Mouse (Mus musculus) MEL (cell line): Measurements from ENCODE around the gene Ovol3. TPM values are rescaled to one million over a fixed set of nuclear protein-coding genes. Genes with fewer than 3 reads are reported as not detected.

ENCODE experiments used
- DNase-seq: peaks from one replicate; pipeline ENCODE4 v3.0.0; 2011; ENCODE audit warnings: low read depth, low spot score
- H3K27ac ChIP-seq: 2 replicates; pipeline ENCODE4 v1.5.1; 2012; ENCODE audit warnings: low read depth, mild to moderate bottlenecking, control low read depth, low read length, moderate library complexity; ENCODE audit not compliant: control insufficient read depth
- H3K27me3 ChIP-seq, 2 experiments: fragments of 150-350 bp in 1 of 2; sonication (generic) in 1 of 2; 2 replicates each; pipeline ENCODE4 v1.6.1; 2012; ENCODE audit warnings: low read length in 2 of 2, mild to moderate bottlenecking in 2 of 2, improper control_type of control experiment in 1 of 2, moderate library complexity in 1 of 2; ENCODE audit not compliant: insufficient read depth in 2 of 2, control insufficient read depth in 1 of 2
- H3K36me3 ChIP-seq, 2 experiments: 2 replicates each; pipeline ENCODE4 v1.6.1; 2012 to 2014; ENCODE audit warnings: low read length in 2 of 2, improper control_type of control experiment in 1 of 2, inconsistent platforms in 1 of 2, mild to moderate bottlenecking in 1 of 2; ENCODE audit not compliant: insufficient read depth in 2 of 2, control insufficient read depth in 1 of 2
- H3K4me1 ChIP-seq, 2 experiments: fragments of 150-350 bp in 1 of 2; sonication (generic) in 1 of 2; 2 replicates each; pipeline ENCODE4 v1.6.1; 2012; ENCODE audit warnings: low read length in 2 of 2, improper control_type of control experiment in 1 of 2, mild to moderate bottlenecking in 1 of 2; ENCODE audit not compliant: insufficient read depth in 2 of 2, control insufficient read depth in 1 of 2
- H3K4me3 ChIP-seq, 2 experiments: fragments of 150-350 bp in 1 of 2; sonication (generic) in 1 of 2; 2 replicates each; pipeline ENCODE4 v1.5.1; 2012; ENCODE audit warnings: low read depth in 2 of 2, low read length in 2 of 2, mild to moderate bottlenecking in 2 of 2, moderate library complexity in 2 of 2, control low read depth in 1 of 2, improper control_type of control experiment in 1 of 2; ENCODE audit not compliant: control insufficient read depth in 1 of 2, insufficient read depth in 1 of 2
- H3K79me2 ChIP-seq: 2 replicates; pipeline ENCODE4 v1.6.1; 2012; ENCODE audit warnings: mild to moderate bottlenecking, low read length, moderate library complexity; ENCODE audit not compliant: control insufficient read depth, poor library complexity, insufficient read depth
- H3K9ac ChIP-seq: 2 replicates; pipeline ENCODE4 v1.6.1; 2012; ENCODE audit warnings: low read depth, mild to moderate bottlenecking, control low read depth, low read length, moderate library complexity; ENCODE audit not compliant: control insufficient read depth, poor library complexity, severe bottlenecking
- H3K9me3 ChIP-seq: fragments of 150-350 bp; sonication (generic); replicated peaks from 2 replicates; pipeline ENCODE4 v1.6.1; 2012; ENCODE audit warnings: mild to moderate bottlenecking, low read length, improper control_type of control experiment, moderate library complexity; ENCODE audit not compliant: insufficient read depth
- BHLHE40 ChIP-seq: IDR thresholded peaks from 2 replicates; pipeline ENCODE4 v1.6.1; 2012; ENCODE audit warnings: low read depth, mild to moderate bottlenecking, inconsistent platforms, low read length, improper control_type of control experiment, borderline replicate concordance
- CHD1 ChIP-seq: IDR thresholded peaks from 2 replicates; pipeline ENCODE4 v1.6.1; 2012; ENCODE audit warnings: low read depth, mild to moderate bottlenecking, inconsistent platforms, low read length, improper control_type of control experiment
- CHD2 ChIP-seq: IDR thresholded peaks from 2 replicates; pipeline ENCODE4 v1.6.1; 2011; ENCODE audit warnings: low read length, improper control_type of control experiment
- CTCF ChIP-seq, 3 experiments: IDR thresholded peaks in 2 of 3; conservative IDR thresholded peaks in 1 of 3; 2 replicates each; pipeline ENCODE4 v1.5.1; 2011 to 2012; ENCODE audit warnings: low read length in 3 of 3, low read depth in 2 of 3, mild to moderate bottlenecking in 2 of 3, improper control_type of control experiment in 1 of 3, inconsistent platforms in 1 of 3, mixed read lengths in 1 of 3, moderate library complexity in 1 of 3; ENCODE audit not compliant: control insufficient read depth in 1 of 3, insufficient read depth in 1 of 3, poor library complexity in 1 of 3, severe bottlenecking in 1 of 3
- GATA1 ChIP-seq: IDR thresholded peaks from 2 replicates; pipeline ENCODE4 v1.6.1; 2011; ENCODE audit warnings: low read depth, low read length, improper control_type of control experiment
- HCFC1 ChIP-seq: IDR thresholded peaks from 2 replicates; pipeline ENCODE4 v1.6.1; 2012; ENCODE audit warnings: low read depth, mild to moderate bottlenecking, inconsistent platforms, low read length, improper control_type of control experiment, moderate library complexity
- KAT2A ChIP-seq: conservative IDR thresholded peaks from 2 replicates; pipeline ENCODE4 v1.6.1; 2012; ENCODE audit warnings: low read depth, low read length, improper control_type of control experiment, inconsistent platforms
- MAX ChIP-seq: IDR thresholded peaks from 2 replicates; pipeline ENCODE4 v1.6.1; 2011; ENCODE audit warnings: low read length, improper control_type of control experiment
- MAZ ChIP-seq: IDR thresholded peaks from 2 replicates; pipeline ENCODE4 v1.6.1; 2012; ENCODE audit warnings: low read depth, mild to moderate bottlenecking, inconsistent platforms, low read length, improper control_type of control experiment
- MXI1 ChIP-seq: IDR thresholded peaks from 2 replicates; pipeline ENCODE4 v1.6.1; 2011; ENCODE audit warnings: mild to moderate bottlenecking, low read depth, low read length, improper control_type of control experiment
- MYB ChIP-seq: IDR thresholded peaks from 2 replicates; pipeline ENCODE4 v1.6.1; 2011; ENCODE audit warnings: mild to moderate bottlenecking, low read depth, low read length, improper control_type of control experiment
- MYC ChIP-seq: IDR thresholded peaks from 2 replicates; pipeline ENCODE4 v1.6.1; 2011; ENCODE audit warnings: low read depth, mild to moderate bottlenecking, low read length, improper control_type of control experiment, moderate library complexity
- NELFE ChIP-seq: IDR thresholded peaks from 2 replicates; pipeline ENCODE4 v1.6.1; 2011; ENCODE audit warnings: low read depth, low read length, improper control_type of control experiment
- POLR2A ChIP-seq, 2 experiments: IDR thresholded peaks; 2 replicates each; pipeline ENCODE4 v1.6.1; 2011 to 2012; ENCODE audit warnings: low read length in 2 of 2, mild to moderate bottlenecking in 2 of 2, control low read depth in 1 of 2, improper control_type of control experiment in 1 of 2, low read depth in 1 of 2, moderate library complexity in 1 of 2; ENCODE audit not compliant: control insufficient read depth in 1 of 2, insufficient read depth in 1 of 2, poor library complexity in 1 of 2
- POLR2AphosphoS2 ChIP-seq: IDR thresholded peaks from 2 replicates; pipeline ENCODE4 v1.6.1; 2011; ENCODE audit warnings: low read length, improper control_type of control experiment
- RAD21 ChIP-seq: IDR thresholded peaks from 2 replicates; pipeline ENCODE4 v1.6.1; 2011; ENCODE audit warnings: mild to moderate bottlenecking, low read depth, low read length, improper control_type of control experiment
- RCOR1 ChIP-seq: IDR thresholded peaks from 2 replicates; pipeline ENCODE4 v1.6.1; 2012; ENCODE audit warnings: low read depth, mild to moderate bottlenecking, inconsistent platforms, low read length, improper control_type of control experiment
- SIN3A ChIP-seq: IDR thresholded peaks from 2 replicates; pipeline ENCODE4 v1.6.1; 2012; ENCODE audit warnings: low read length, improper control_type of control experiment, inconsistent platforms
- SMC3 ChIP-seq: IDR thresholded peaks from 2 replicates; pipeline ENCODE4 v1.6.1; 2011; ENCODE audit warnings: low read depth, low read length, improper control_type of control experiment
- TBP ChIP-seq: IDR thresholded peaks from 2 replicates; pipeline ENCODE4 v1.8.0; 2011; ENCODE audit warnings: low read depth, low read length, improper control_type of control experiment
- TCF12 ChIP-seq: IDR thresholded peaks from 2 replicates; pipeline ENCODE4 v1.6.1; 2014; ENCODE audit warnings: low read depth, mild to moderate bottlenecking, inconsistent platforms, low read length, improper control_type of control experiment, moderate library complexity
- UBTF ChIP-seq: IDR thresholded peaks from 2 replicates; pipeline ENCODE4 v1.6.1; 2012; ENCODE audit warnings: low read depth, mild to moderate bottlenecking, inconsistent platforms, low read length, improper control_type of control experiment, moderate library complexity, borderline replicate concordance; ENCODE audit not compliant: insufficient read depth
- USF1 ChIP-seq: IDR thresholded peaks from 2 replicates; pipeline ENCODE4 v1.6.1; 2014; ENCODE audit warnings: low read depth, mild to moderate bottlenecking, inconsistent platforms, low read length, improper control_type of control experiment, moderate library complexity
- ZC3H11A ChIP-seq: IDR thresholded peaks from 2 replicates; pipeline ENCODE4 v1.6.1; 2012; ENCODE audit warnings: low read depth, mild to moderate bottlenecking, inconsistent platforms, low read length, improper control_type of control experiment
- ZNF384 ChIP-seq: IDR thresholded peaks from 2 replicates; pipeline ENCODE4 v1.6.1; 2012; ENCODE audit warnings: low read depth, mild to moderate bottlenecking, inconsistent platforms, low read length, improper control_type of control experiment
- polyA plus RNA-seq, 2 experiments: library from polyadenylated mRNA; stranded (reverse) in 1 of 2; unstranded in 1 of 2; fragments of >175 nt in 1 of 2; fragments of >200 nt in 1 of 2; gene quantifications; 2 replicates each; pipeline versions ENCODE4 v1.2.1 to v1.2.4; 2012; ENCODE audit warnings: low replicate concordance in 2 of 2, low read depth in 1 of 2; ENCODE audit not compliant: insufficient read length in 2 of 2, insufficient read depth in 1 of 2, missing spikeins in 1 of 2
- total RNA-seq: library from RNA; depleted of rRNA; stranded (reverse); fragments of 300-350 nt; gene quantifications from 2 replicates; pipeline ENCODE4 v1.2.3, GENCODE M21; 2012

The Ovol3 gene
- total and polyA plus RNA-seq, 3 experiments, result 0.17 TPM; not detected in 2

DNA sequence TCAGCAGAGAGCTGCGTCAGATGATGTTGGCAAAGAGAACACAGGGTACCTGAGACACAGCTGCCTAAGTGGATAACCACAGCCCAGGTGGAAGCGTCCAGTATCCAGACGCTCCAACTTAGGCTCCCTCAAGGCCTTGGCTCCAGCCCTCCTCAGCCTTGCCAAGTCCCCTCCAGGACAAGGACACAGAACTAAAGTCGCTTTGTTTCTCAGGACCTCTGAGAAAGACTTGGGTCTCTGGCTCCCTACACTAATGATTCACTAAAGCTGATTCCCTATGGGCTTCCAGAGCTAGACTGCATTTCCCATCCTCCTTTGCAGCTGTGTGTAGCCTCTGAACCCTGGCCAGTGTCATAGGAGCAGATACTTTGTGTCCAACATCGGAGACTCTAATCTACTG is 35.3 kb downstream of the Ovol3 start:
- Histone ChIP-seq H3K4me3 (no peak overlapping the region), H3K9ac (no peak overlapping the region), H3K9me3 (no peaks in the 10 kb centered on the region), H3K4me1 (peaks cover 0 to 15% of the 10 kb centered on the region in 2 experiments; a peak in 3 of 4 replicates), H3K79me2 (no peaks in the 10 kb centered on the region), H3K27ac (no peak overlapping the region), H3K27me3 (no peaks in the 10 kb centered on the region), H3K36me3 (peaks cover 0 to 12% of the 10 kb centered on the region in 2 experiments; a peak in 2 of 4 replicates)
- TF ChIP-seq MYB, result no peak
- TF ChIP-seq SIN3A, result no peak
- TF ChIP-seq RAD21, result no peak
- no peak for TF ChIP-seq TCF12
- no peak for TF ChIP-seq ZC3H11A
- TF ChIP-seq NELFE, result no peak
- TF ChIP-seq MAX, result no peak
- TF ChIP-seq USF1, result no peak
- no peak for TF ChIP-seq CHD1
- no peak for TF ChIP-seq ZNF384
- TF ChIP-seq POLR2A (IDR thresholded peaks at IDR 0.05; ENCODE audit: control insufficient read depth in 1 of 2, insufficient read depth in 1 of 2, low read depth in 1 of 2, low read length in 2 of 2, poor library complexity in 1 of 2), result no peak
- no peak for DNase-seq

DNA sequence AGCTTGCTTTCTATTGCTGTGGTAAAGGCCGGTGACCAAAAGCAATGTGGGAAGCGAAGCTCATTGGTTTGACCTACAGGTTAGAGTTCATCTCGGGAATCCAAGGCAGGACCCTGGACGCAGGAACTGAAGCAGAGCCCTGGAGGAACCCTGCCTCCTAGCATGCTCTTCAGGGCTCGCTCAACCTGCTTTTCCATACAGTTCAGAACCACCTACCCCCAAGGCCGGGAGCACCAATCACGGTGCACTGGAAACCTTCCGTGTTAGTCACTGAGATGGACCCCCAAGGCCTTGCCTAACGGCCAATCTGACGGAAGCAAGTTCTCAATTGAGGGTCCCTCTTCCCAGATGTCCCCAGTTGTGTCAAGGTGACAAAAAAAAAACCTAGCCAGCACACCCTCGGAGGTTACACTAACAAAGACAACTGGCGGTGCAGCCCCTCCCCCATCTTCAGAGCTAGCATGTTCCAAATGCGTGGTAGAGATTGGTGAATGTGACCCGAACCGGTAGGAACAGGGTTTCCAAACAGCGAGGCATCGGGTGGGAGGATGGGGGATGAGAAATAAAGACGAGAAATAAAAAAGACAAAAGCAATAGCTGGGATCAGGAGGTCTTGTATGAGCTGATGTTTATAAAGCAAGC is 35.9 kb downstream of the Ovol3 start:
- Histone ChIP-seq H3K9ac (no peak overlapping the region), H3K4me3 (no peak overlapping the region), H3K4me1 (peaks cover 0 to 15% of the 10 kb centered on the region in 2 experiments; a peak in 3 of 4 replicates), H3K27ac (no peak overlapping the region), H3K27me3 (no peaks in the 10 kb centered on the region), H3K79me2 (no peaks in the 10 kb centered on the region; the same call in 1 of the 2 replicates), H3K9me3 (no peaks in the 10 kb centered on the region), H3K36me3 (peaks cover 0 to 13% of the 10 kb centered on the region in 2 experiments; a peak in 2 of 4 replicates)
- TF ChIP-seq MAX, result no peak
- no peak for DNase-seq

DNA sequence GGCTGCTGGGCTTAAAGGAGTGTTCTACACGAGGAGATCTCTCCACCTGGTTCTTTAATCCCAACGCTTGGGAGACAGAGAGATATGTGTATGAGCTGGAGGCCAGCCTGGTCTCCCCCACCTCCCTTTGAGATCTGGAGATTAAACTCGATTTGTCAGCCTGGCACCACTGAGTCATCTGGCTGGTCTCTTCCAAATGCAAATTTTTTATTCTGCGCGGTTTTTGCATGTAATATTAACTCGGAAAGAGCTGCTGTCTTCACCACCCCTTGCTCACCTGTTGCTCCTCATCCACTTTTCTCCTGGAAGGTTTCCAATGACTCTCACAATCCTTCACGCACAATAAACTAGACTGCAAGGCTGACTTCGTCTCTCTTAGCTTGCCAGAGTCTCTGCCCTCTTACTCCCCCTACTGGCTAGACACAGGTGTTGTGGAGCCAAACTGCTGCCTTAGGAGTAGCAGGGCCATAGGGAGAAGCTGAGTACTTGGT is 37.0 kb downstream of the Ovol3 start, which contains the start of gene Capns1:
Gene Capns1, minus strand, starts transcription at position 331 of the 491 bp plus-strand sequence.
- DNase-seq, result peak; percentile 92
- H3K27me3 ChIP-seq, result no peaks in the 10 kb centered on the region
- H3K27ac ChIP-seq, result peak within 1 kb of the TSS; percentile 13; the same call in 1 of the 2 replicates
- peaks cover 0 to 12% of the 10 kb centered on the region in 2 experiments; a peak in 3 of 4 replicates for H3K4me1 ChIP-seq
- peaks cover 0 to 10% of the 10 kb centered on the region in 2 experiments; a peak in 2 of 4 replicates for H3K36me3 ChIP-seq
- H3K9ac ChIP-seq, result no peak within 1 kb of the TSS
- peak within 1 kb of the TSS; percentile 33 to 69 for H3K4me3 ChIP-seq
- H3K79me2 ChIP-seq, result peaks cover 4% of the 10 kb centered on the region
- H3K9me3 ChIP-seq, result no peaks in the 10 kb centered on the region
- TF ChIP-seq CTCF (IDR thresholded peaks at IDR 0.05 in 2 of 3, conservative IDR thresholded peaks at IDR 0.05 in 1 of 3; ENCODE audit: control insufficient read depth in 1 of 3, insufficient read depth in 1 of 3, low read depth in 2 of 3, low read length in 3 of 3, poor library complexity in 1 of 3, severe bottlenecking in 1 of 3), result peak; percentile 64 to 92 (median 82)
- TF ChIP-seq CHD2, result no peak
- TF ChIP-seq HCFC1, result 0 out of 2 replicates have a peak, but pooled peaks have one; percentile 26
- no peak for TF ChIP-seq TBP
- TF ChIP-seq MYC, result peak; percentile 43; the same call in 1 of the 2 replicates
- peak; percentile 41; the same call in 1 of the 2 replicates for TF ChIP-seq SIN3A
- TF ChIP-seq UBTF, result no peak
- peak; percentile 35 for TF ChIP-seq MXI1
- TF ChIP-seq ZNF384, result peak; percentile 57
- TF ChIP-seq MAZ, result peak; percentile 59; the same call in 1 of the 2 replicates
- peak; percentile 36 for TF ChIP-seq RAD21
- TF ChIP-seq NELFE, result no peak
- no peak for TF ChIP-seq KAT2A
- TF ChIP-seq RCOR1, result peak; percentile 5; the same call in 1 of the 2 replicates
- TF ChIP-seq ZC3H11A, result no peak
- no peak for TF ChIP-seq POLR2AphosphoS2
- TF ChIP-seq GATA1, result peak; percentile 55; the same call in 1 of the 2 replicates
- no peak for TF ChIP-seq USF1
- TF ChIP-seq MAX, result 0 out of 2 replicates have a peak, but pooled peaks have one; percentile 44
- TF ChIP-seq SMC3, result peak; percentile 64
- peak; percentile 26; the same call in 1 of the 2 replicates for TF ChIP-seq BHLHE40
